Mouse (Mus musculus): ENCODE data around the gene Nhsl1.

- TF ChIP-seq CTCF (IDR thresholded peaks at IDR 0.05; ENCODE audit: low read depth, low read length) (no peak), POLR2A (IDR thresholded peaks at IDR 0.05; ENCODE audit: borderline replicate concordance, low read depth, low read length) (no peak)
Observed at GRCm38 (mm10) chr10:18505690-18506089, 186.9 kb downstream of the Nhsl1 start.
